Mouse (Mus musculus): ENCODE results near the gene Erich6b. TPM values are rescaled to one million over a fixed set of nuclear protein-coding genes. Genes with fewer than 3 reads are reported as not detected.

The Erich6b gene
- polyA plus RNA-seq (2017; shearing (Covaris generic)), result not detected

DNA sequence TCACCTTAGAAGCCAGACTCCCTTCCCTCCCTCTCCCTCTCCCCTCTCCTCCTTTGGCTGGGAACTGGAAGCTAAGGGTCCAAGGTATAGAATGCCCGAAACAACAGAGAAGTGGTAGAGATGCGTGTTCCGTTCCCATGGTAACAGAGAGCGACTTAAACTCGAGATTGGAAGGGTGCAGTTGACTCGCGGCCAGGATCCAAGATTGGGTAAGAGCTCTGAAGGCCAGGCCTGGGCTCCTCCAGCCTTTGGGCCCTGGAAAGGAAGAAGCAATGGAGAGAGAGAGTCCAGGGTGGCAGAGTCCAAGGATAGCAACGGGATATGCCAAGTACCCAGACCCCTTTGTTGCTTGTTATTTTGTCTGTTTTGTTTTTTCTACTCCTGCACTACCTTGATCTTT, at the start of gene Erich6b:
Gene Erich6b (plus strand): TSS at position 180 of the 400 bp plus-strand sequence.

DNA sequence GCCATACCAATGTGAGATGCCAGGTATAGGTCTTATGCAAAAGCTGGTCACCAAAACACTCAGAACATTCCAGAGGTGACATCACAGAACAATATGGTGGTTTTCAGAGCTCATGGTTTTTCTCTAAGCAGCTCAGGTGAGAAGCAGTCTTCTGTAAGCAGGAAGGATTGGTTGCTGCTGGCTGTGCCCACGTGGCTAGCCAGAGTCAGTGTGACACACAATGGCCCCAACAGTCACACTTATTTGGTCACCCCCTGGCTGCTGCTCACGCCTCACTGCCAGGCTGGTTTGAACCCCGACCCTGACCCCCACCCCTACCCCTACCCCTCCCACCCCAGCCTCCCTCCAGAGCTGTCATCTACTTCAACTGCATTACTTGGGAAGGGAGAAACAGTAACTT, 49.1 kb upstream of the Erich6b start, which contains the start of gene Spert:
Gene Spert (minus strand): TSS at position 139 of the 400 bp plus-strand sequence.

Other genes with a start within 250 kb of the Erich6b start
- 0.77 TPM for gene Siah3, start 186.3 kb upstream of the Erich6b start, polyA plus RNA-seq (2017; shearing (Covaris generic))
- not detected for gene Spert, start 49.1 kb upstream of the Erich6b start, polyA plus RNA-seq (2017; shearing (Covaris generic))
- 36.1 TPM for gene Cog3, start 112.3 kb downstream of the Erich6b start, polyA plus RNA-seq (2017; shearing (Covaris generic))
- 11.7 TPM for gene Slc25a30, start 144.8 kb downstream of the Erich6b start, polyA plus RNA-seq (2017; shearing (Covaris generic))
- 1,385 TPM for gene Tpt1, start 202.8 kb downstream of the Erich6b start, polyA plus RNA-seq (2017; shearing (Covaris generic))